Mouse (Mus musculus): Measurements from ENCODE around the gene Cobll1.

Gene Cobll1

GRCm38 (mm10) chr2:65083411-65083810, 155.8 kb downstream of the Cobll1 start:
- DNase-seq: no peak

DNA sequence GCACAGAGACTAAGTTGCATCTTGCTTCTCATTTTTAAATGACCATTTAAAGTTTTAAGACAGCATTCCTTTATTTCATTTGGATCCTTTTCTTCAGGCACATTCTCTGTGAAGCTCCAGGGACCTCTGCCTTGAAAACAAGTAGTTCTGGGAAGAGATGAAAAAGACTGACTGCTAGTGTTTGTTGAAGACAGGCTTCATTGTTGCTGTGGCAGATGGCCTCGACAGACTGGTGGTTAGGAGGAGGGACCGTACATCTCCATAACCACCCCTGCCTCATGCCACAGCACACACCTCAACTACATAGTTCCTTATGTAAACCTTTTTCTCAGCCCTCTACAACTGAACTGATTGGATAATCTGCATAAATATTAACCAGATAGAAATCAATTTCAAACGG, 161.7 kb downstream of the Cobll1 start:
- no peak for DNase-seq

DNA sequence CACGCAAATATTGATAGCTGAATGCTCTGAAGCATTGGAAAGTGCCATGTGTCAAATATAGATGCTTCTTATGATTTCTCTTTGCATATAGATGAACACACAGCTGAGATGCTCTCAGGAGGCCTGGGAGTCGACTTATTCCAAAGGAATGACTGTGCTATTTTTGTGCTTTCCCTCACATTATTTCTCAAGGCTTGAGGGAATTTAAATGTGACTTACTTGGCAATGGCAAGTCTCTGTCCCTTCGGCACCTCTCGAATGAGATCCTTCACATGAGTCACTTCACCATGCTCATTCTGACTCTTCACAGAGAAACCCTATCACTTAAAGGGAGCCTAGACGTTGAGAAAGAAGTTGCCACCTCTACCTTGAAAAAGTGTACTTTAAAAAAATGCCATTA, 163.4 kb downstream of the Cobll1 start:
- DNase-seq: no peak

- DNase-seq: no peak
These were observed 163.8 kb downstream of the Cobll1 start for GRCm38 (mm10) chr2:65075431-65075830.

- DNase-seq: no peak
These were observed 167.0 kb downstream of the Cobll1 start for GRCm38 (mm10) chr2:65072205-65072604.

GRCm38 (mm10) chr2:65053764-65054163, 185.4 kb downstream of the Cobll1 start:
- DNase-seq: no peak

- DNase-seq: no peak
These were observed 186.8 kb downstream of the Cobll1 start for GRCm38 (mm10) chr2:65052191-65053012.

GRCm38 (mm10) chr2:65050776-65051175, 188.4 kb downstream of the Cobll1 start:
- no peak for DNase-seq

GRCm38 (mm10) chr2:65048234-65049017, 190.8 kb downstream of the Cobll1 start:
- DNase-seq: no peak

All from kidney, postnatal 25 days (tissue).